ENCODE assay signal across 7 mouse cellular contexts in genomic region chr8:70353194-70353817, GRCm38 (mm10). TPM values are rescaled to one million over a fixed set of nuclear protein-coding genes. Genes with fewer than 3 reads are reported as not detected.
A peak's percentile ranks its signal among the peaks of the same experiment; 100 is the strongest.
DNase-seq lines count a peak whose midpoint lies in the region; ATAC-seq lines count a peak whose summit lies in the region.

Gene Upf1, minus strand, starts transcription at chr8:70353278.

- intact Hi-C loops in left cerebral cortex, postnatal 36 days (cut with DNase I) = loop anchor here (5.0 kb wide), 1 partner anchor 154 kb away; the partner anchor contains the start of gene Rex1bd

- WGBS in intestine, embryonic 16.5 days = under 1% methylated on average over 69 of the region's 69 CpGs
- WGBS in midbrain, embryonic 11.5 days = under 1% methylated on average over 56 of the region's 69 CpGs

- DNase-seq in adrenal gland, adult 8-10 months = peak; percentile 99
- peak; percentile 98 for DNase-seq in embryo, embryonic 9.5 days (ENCODE audit: extremely low spot score)
- peak; percentile 100 for DNase-seq in gastrocnemius, postnatal 4 days (ENCODE audit: low spot score in 2 of 2)
- DNase-seq in left cerebral cortex, postnatal 36 days (ENCODE audit: low spot score in 2 of 2) = peak; percentile 99 to 100
- DNase-seq in midbrain, embryonic 11.5 days (ENCODE audit: low spot score, missing footprints) = peak; percentile 100
- DNase-seq in skeletal muscle tissue, adult 2 months (ENCODE audit: low read depth, low spot score) = peak; percentile 100

- peaks cover 41% of the 10 kb centered on the region for H3K4me1 ChIP-seq in intestine, embryonic 16.5 days (ENCODE audit: control insufficient read depth, insufficient read depth, low read length)
- H3K4me1 ChIP-seq in midbrain, embryonic 11.5 days (ENCODE audit: control insufficient read depth, insufficient read depth, low read length) = peaks cover 29% of the 10 kb centered on the region

- H3K4me2 ChIP-seq in intestine, embryonic 16.5 days (ENCODE audit: low read depth, low read length) = peak within 1 kb of the TSS; percentile 90
- H3K4me2 ChIP-seq in midbrain, embryonic 11.5 days = peak within 1 kb of the TSS; percentile 100

- 0 out of 2 replicates have a peak, but pooled peaks cover 5% of the 10 kb centered on the region for H3K36me3 ChIP-seq in intestine, embryonic 16.5 days (ENCODE audit: control insufficient read depth, insufficient read depth, low read length)
- peaks cover 1% of the 10 kb centered on the region; the same call in 1 of the 2 replicates for H3K36me3 ChIP-seq in midbrain, embryonic 11.5 days (ENCODE audit: control insufficient read depth, insufficient read depth, low read length)

- H3K9ac ChIP-seq in intestine, embryonic 16.5 days (ENCODE audit: low read depth, low read length) = peak within 1 kb of the TSS; percentile 97
- H3K9ac ChIP-seq in midbrain, embryonic 11.5 days (ENCODE audit: low read length) = peak within 1 kb of the TSS; percentile 97

- H3K27ac ChIP-seq in intestine, embryonic 16.5 days (ENCODE audit: low read length) = peak within 1 kb of the TSS; percentile 83
- peak within 1 kb of the TSS; percentile 47 for H3K27ac ChIP-seq in midbrain, embryonic 11.5 days (ENCODE audit: low read depth, low read length)

- peak; percentile 91 for ATAC-seq in intestine, embryonic 16.5 days
- peak; percentile 91 for ATAC-seq in midbrain, embryonic 11.5 days (ENCODE audit: low FRiP score)

- peak within 1 kb of the TSS; percentile 99 for H3K4me3 ChIP-seq in intestine, embryonic 16.5 days (ENCODE audit: low read length)
- peak within 1 kb of the TSS; percentile 98 for H3K4me3 ChIP-seq in midbrain, embryonic 11.5 days (ENCODE audit: low read depth, low read length)

- H3K27me3 ChIP-seq in intestine, embryonic 16.5 days (replicated peaks; ENCODE audit: control insufficient read depth, insufficient read depth, low read length) = no peaks in the 10 kb centered on the region
- H3K27me3 ChIP-seq in midbrain, embryonic 11.5 days (ENCODE audit: control insufficient read depth, insufficient read depth, low read length) = no peaks in the 10 kb centered on the region

- H3K9me3 ChIP-seq in intestine, embryonic 16.5 days (ENCODE audit: control insufficient read depth, low read length) = no peaks in the 10 kb centered on the region
- no peaks in the 10 kb centered on the region for H3K9me3 ChIP-seq in midbrain, embryonic 11.5 days (ENCODE audit: control insufficient read depth, low read length)

RNA-seq across cellular contexts. Expression of gene Upf1, which starts in this region (rescaled TPM):
- total RNA-seq in adrenal gland, adult 8-10 months (2022) = 10 to 100 TPM; 64.2 to 82.6 (median 76.1) TPM
- total RNA-seq in gastrocnemius, postnatal 4 days (2021) = 10 to 100 TPM; 45.0 to 47.9 TPM
- polyA plus RNA-seq in intestine, embryonic 16.5 days (2015; fragmentation: Nextera tagmentation; extraction: Ambion mirVana) = 6.8 and 7.4 TPM in 2 replicates
- 10 to 100 TPM; 59.2 to 66.3 TPM for total RNA-seq in left cerebral cortex, postnatal 36 days (2021)
- polyA plus RNA-seq in midbrain, embryonic 11.5 days (2014; fragmentation: Nextera tagmentation; extraction: Ambion mirVana) = 19.6 and 19.8 TPM in 2 replicates

Comparison
In these comparisons a context has a peak if more than half of its experiments do, and no peak if none do; other contexts are left out.
1. Peak in every context shown above with its lines: DNase-seq, ATAC-seq, H3K4me3 ChIP-seq and H3K27ac ChIP-seq.